Mouse (Mus musculus): ENCODE results near the gene Gm43738.

Gm43738 gene

DNA sequence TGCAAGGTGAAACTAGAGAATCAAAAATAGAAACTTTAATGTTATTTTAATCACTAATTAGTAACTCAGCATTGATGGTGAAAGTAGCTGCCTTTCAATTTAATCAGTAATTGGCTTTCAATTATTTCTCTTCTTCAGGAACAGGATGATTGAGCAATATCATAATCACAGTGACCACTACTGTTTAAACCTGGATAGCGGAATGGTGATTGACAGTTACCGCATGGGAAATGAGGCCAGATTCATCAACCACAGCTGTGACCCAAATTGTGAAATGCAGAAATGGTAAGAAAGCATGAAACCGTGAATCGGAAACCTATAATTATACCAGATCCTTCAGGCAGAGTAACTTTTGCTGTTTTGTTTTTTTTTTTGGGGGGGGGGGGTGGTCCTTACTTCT is 57.5 kb downstream of the Gm43738 start:
- no peak for DNase-seq (ENCODE audit: low read depth, low spot score)
